Mouse (Mus musculus): ENCODE measurements around the gene Rin3.

The Rin3 gene

DNA sequence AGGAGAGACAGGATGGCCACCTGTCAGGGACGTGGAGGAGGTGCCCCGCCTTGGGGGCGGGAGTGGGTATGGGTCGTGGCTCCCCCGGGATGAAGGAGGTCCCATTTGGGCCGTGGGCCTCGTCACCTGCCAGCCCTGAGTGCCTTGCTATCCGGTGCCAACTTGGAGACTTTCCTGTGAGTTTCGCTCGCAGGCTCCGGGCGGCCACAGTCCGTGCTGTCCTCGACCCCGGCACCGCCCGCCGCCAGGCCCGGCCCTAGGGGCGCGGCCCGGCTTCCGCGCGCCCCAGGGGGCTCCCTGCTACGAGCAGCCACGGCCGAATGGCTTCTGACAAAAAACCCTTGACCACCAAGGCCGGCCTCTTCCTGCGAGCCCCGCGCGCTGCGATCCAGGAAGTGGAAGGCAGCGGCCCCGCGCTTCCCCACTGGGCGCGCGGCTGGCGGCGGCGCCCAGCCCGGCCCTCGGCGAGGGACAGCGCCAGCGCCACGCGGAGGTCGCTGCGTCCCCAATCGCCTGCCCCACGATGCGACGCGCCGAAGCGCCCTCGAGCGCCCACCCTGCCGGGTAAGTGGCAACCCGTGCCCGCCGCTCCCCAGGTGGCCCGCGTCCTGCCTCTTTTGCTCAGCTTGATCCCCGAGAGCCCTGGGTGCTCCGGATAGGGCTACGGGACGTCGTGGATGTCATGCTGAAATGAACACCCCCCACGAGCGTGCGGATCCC is at the start of gene Rin3:
TSS of gene Rin3 (plus strand) at position 286 of the 720 bp plus-strand sequence.
- DNase-seq (ENCODE audit: inconsistent ontology term) = peak; percentile 71

DNA sequence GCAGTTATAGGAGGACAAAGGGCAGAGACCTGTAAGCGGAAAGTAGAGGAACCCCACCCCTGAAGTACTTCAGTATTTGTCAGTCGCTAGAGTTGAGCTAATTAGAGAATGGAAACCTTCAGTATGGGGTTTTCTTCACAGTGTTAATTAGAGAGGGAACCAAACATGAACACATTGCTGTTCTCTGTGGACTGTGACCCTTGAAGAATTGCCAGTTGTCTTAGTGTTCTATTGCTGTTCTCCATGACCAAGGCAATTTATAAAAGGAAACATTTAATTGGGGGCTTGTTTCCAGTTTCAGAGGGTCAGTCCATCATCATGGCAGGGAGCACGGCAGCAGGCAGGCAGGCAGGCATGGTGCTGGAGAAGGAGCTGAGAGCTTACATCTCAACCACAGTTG is 47.3 kb upstream of the Rin3 start:
- DNase-seq (ENCODE audit: inconsistent ontology term) = no peak

- DNase-seq (ENCODE audit: inconsistent ontology term) = peak; percentile 36
Observed at GRCm38 (mm10) chr12:102236317-102236716, 46.5 kb upstream of the Rin3 start.

DNA sequence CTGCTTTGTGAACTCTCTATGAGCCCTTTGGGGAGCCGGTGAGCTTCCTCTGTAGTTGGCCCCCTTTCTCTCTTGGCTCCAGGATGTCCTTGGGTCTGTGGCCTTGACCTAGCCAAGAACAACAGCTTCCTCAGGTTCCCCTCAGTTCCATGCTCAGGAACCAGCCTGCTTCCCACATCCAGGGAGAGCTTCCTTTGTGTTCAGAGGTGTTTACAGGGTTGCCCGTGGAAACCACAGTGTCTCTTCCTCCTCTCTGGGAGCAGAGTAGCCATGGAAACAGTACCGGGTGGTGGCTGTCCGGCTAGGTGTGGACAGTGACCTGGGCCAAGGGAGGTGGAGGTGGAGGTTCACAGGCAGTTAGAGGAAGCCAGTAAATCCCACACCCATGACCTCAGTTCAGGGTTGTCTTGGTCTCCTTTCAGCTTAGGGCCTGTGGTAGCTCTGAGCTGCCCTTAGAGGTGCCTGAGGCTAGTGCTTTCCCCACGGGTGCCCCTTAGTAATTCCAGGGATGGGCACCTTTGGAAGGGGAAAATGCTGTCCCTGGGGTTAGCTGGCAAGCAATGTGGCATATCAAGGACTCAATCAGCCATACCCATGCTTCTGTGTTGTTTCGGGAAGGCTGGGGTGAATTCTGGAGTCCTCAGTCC is 40.6 kb upstream of the Rin3 start:
- DNase-seq (ENCODE audit: inconsistent ontology term) = peak; percentile 29

DNA sequence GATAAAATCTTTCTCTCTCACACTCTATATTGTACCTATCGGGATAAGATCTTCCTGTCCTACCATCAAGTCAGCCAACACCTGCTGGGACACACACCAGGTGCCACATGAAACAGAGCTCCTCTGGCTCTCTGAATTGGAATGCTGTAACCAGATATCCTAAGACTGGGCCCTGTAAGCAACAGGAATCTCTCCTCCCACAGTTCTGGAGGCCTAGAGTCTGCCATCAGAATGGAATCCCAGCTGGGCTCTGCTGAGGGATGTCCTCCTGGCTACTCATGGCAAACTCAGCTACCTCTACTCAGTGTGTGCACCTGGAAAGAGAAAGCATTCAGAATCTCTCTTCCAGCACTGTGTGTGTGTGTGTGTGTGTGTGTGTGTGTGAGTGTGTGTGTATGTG is 38.9 kb upstream of the Rin3 start:
- DNase-seq (ENCODE audit: inconsistent ontology term) = peak; percentile 15

DNA sequence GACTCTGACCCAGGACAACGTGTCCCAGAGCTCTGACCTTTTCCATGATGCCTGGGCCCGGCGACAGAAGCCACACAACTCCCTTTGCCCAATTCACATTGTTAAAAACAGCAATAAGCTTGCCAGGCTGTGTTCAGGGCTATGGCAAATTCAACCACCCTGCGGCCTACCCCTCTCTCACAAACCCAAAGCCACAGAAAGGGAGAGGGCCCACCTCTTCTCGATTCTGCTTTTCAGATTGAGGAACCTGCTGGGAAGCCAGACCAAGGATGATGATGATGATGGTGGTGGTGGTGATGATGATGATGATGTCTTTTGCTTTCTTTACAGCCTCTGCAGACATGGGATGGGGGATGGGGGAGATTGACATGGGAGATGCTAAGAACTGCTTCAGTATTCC is 36.6 kb upstream of the Rin3 start:
- DNase-seq (ENCODE audit: inconsistent ontology term) = no peak

GRCm38 (mm10) chr12:102248104-102248503 is 34.7 kb upstream of the Rin3 start:
- DNase-seq (ENCODE audit: inconsistent ontology term) = no peak

DNA sequence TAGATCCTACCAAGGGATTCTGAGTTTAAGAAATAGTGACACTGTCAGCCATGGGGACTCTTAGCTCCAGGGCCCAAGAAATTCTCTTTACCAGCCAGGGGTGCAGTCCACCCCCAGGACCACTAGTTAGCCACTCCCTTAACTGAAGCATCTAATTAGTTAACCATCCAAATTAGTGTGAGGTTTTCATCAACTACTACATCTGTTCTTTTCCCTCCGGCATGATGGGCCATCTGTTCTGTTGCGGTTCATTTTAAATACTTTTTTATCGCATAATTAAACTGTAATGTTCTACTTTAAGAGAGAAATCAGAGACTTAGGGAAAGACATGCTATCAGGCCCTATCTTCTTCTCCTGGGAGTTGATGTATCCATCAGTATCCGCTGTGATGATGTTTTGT is 32.5 kb upstream of the Rin3 start:
- no peak for DNase-seq (ENCODE audit: inconsistent ontology term)

DNA sequence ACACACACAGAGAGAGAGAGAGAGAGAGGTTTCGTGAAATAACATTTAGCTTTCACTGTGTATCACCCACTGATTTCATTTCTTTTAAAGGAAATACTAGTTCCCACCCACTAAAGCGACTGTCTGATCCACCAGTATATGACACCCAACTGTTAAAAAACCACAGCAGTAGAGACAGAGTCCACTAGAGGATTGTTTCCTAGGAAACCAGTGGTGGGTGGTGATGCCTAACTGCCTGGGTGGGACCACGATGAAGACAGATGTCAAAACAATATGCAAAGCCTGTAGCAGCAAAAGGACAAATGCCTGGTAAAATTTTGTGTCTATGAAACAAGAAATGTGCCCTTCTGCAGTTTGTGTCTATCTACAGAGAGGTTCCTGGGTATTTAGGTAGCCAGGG is 31.8 kb upstream of the Rin3 start:
- DNase-seq (ENCODE audit: inconsistent ontology term) = no peak

DNA sequence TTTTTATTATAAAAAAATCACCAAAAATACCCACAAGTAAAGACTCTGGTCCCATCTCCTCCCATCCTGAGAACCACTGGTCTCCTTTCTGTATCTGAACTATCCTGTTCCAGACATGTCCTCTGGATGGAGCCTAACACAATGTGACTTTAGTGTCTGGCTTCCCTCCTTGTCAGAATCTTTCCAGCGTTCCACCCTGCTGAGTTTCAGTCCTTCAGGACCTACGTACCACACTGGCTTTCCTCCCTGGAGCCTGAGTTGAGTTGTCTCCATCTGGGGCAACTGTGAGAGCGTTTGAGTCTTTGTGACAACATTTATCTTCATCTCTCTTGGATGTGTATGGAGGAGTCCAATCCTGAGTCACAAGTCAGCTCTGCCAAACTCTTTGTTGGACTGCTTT is 30.9 kb upstream of the Rin3 start:
- peak; percentile 17 for DNase-seq (ENCODE audit: inconsistent ontology term)

GRCm38 (mm10) chr12:102252525-102252924 is 30.3 kb upstream of the Rin3 start:
- DNase-seq (ENCODE audit: inconsistent ontology term) = no peak

- DNase-seq (ENCODE audit: inconsistent ontology term) = no peak
Observed at GRCm38 (mm10) chr12:102255012-102255411, 27.8 kb upstream of the Rin3 start.

DNA sequence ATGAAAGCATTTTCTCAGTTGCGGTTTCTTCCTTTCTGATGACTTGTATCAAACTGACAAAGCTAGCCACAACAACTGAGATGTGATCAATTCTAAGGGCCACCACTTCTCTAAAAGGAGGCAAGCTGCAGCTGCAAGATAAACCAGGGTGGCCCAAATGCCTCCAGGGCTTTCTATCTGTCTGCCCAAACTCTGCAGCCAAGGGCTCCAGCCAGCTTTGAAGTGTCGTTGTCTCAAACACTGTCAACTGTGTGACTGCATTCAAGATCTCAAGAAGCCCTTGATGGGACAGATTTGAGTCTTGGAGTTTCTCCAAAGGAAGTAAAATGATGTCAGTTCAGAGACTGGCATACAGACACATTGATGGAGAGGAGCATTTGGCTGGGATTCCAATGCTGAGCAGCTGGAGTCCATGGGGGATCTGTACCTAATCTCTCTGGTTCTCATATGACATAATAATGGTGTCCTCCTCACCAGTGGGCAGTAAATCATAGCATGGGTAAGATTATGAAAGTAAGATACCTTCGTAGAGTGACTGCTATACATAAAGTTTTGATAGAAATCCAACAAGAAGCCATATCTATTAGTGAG is 24.2 kb upstream of the Rin3 start:
- no peak for DNase-seq (ENCODE audit: inconsistent ontology term)

DNA sequence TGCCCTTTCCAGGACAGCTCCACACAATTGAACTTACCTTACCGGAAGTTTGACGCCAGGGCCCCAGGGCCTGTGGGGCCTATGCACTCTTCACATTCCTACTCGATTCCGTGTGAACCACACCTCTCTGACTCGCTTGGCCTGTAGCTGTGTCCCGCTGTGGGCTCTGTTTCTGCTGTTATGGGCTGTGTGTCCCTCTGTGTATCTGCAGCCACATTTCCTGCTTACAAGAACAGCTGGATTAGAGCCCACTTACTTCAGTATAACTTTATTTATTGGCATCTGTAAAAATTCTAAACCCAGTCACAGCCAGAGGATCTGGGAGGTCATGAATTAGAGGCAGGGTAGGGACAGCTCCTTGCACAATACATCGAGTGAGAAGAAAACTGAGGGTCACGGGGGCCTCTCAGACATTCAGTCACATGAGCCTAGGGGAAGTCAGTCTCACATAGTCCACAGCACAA is 20.9 kb upstream of the Rin3 start:
- DNase-seq (ENCODE audit: inconsistent ontology term) = peak; percentile 43

GRCm38 (mm10) chr12:102262809-102263208 is 20.0 kb upstream of the Rin3 start:
- no peak for DNase-seq (ENCODE audit: inconsistent ontology term)

DNA sequence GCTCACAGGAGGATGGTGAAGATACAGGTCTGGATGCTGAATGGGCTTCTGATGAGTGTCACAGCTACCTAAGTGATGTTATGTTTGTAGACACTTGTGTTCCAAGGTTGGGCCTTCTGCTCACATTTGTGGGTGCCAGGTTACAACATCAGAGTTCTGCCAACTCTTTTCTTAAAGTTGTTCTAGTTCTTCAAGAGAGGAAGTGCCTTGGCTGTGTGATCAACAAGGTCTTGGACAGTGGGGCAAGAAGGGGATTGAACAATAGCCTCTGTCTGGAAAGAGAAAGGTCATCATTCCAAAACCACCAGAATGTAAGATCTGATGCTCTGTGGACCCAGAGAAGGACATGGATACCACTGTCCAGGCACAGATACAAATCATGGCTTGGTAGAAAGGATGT is 19.6 kb upstream of the Rin3 start:
- no peak for DNase-seq (ENCODE audit: inconsistent ontology term)

DNA sequence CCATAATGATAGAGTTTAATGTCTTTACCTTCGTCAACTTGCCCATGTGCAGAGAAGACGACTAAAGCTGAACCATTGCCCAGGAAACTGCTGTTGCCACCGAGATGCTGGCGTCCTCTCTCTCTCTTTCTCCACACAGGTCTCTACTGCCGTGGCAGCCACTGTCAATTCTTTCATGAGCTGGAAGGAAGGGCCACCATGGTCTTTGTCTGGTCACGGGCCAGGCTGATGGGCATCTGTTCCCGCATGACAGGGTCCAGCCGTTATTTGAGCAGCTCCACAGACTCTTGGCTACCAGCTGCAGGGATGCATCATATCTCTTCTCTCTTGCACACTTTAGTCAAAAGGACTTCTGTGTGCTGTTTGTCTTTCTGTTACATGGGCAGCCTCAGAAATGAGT is 16.4 kb upstream of the Rin3 start:
- DNase-seq (ENCODE audit: inconsistent ontology term) = no peak

GRCm38 (mm10) chr12:102269144-102269543 is 13.7 kb upstream of the Rin3 start:
- DNase-seq (ENCODE audit: inconsistent ontology term) = no peak

- no peak for DNase-seq (ENCODE audit: inconsistent ontology term)
Observed at GRCm38 (mm10) chr12:102270776-102271405, 12.0 kb upstream of the Rin3 start.

- DNase-seq (ENCODE audit: inconsistent ontology term) = peak; percentile 38
Observed at GRCm38 (mm10) chr12:102271447-102271846, 11.4 kb upstream of the Rin3 start.

DNA sequence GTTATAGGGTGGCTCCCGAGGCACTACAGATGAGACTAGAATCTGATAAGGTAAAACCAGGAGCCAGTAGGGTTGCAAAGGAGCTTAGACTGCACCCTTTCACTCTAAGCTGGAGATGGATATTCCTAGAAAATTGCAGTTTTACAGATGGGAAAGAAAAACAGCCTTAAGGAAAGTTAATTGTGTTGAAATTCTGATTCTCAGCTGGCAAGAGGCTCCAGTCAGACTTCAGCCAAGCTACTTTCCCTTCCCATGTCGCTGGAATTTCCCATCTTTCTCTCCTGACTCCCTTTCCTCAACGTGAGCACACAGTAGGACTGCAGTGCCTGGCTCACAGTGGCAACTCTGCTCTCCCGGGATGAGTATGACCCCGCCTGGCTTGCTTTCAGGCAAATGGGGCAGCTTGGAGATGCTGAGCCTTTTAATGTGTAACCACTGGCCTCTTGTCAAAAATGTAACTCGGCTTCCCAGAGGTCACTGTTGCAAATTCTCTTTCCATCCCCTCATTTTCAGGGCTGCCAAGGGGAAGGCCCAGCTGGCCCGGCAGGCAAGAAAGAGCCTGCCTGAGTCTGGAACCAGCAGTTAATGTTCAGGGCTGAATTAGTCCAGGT is 6.9 kb upstream of the Rin3 start:
- peak; percentile 86 for DNase-seq (ENCODE audit: inconsistent ontology term)

DNA sequence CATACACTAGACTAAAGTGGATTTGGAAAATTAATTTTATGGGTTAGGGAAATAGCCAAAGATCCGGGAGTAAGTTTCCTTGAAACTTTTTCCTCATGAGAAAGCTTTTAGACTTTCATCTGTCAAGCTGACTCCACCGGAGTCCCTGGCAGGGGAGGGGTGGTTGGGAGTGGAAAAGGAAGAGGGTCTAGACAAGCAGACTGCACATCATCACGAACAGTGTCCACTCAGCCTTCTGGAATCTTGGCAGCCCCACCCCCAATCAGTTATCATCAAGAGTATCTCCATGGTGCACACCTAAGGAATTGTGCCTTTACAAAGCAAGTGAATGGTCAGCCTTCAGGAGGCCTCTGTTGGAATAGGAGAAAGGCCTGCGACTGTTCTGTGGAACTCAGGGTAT is 2.6 kb upstream of the Rin3 start:
- DNase-seq (ENCODE audit: inconsistent ontology term) = peak; percentile 48
